Mouse (Mus musculus): ENCODE measurements around the gene AC109138.7. TPM values are rescaled to one million over a fixed set of nuclear protein-coding genes. Genes with fewer than 3 reads are reported as not detected.

AC109138.7 gene
- not detected in 2 replicates for polyA plus RNA-seq (2015; fragmentation: Nextera tagmentation; extraction: Ambion mirVana)

DNA sequence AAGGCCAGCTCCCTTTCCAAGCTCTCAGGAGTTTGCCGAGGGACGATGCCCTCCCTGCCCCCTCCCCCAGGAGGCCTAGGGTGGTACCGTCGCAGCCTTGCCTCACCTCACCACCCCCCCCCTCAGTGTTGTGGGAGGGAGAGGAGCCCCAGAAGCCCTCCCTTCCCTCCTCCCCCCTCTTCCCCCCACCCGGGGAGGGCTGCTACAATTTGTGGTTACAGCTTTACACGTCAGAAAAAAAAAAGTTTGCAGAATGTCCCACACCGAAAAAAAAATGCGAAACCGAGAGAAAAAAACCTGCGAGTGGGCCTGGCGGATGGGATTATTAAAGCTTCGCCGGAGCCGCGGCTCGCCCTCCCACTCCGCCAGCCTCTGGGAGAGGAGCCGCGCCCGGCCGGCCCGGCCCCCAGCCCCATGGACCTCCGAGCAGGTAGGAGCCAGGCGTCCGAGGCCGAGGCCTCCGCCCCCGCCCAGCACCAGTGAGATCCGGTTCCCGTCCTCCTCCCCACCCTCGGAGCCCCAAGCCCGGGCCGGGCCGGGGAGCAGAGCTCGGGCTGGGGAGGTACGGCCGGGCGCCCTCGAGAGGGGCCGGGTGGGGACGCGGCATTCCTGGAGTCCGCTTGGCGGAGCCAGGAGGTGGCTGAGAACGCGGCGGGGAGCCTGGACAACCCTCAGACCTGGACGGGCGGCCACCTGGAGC is at the start of gene AC109138.7, which contains the start of gene Clcf1:
TSS of gene AC109138.7 (plus strand) at position 287 of the 700 bp plus-strand sequence.
TSS of gene Clcf1 (plus strand) at position 168 of the 700 bp plus-strand sequence.
- peak within 1 kb of the TSS; percentile 51 for H3K4me3 ChIP-seq (replicated peaks)
- H3K9me3 ChIP-seq (replicated peaks) = no peaks in the 10 kb centered on the region
- H3K27ac ChIP-seq (replicated peaks) = 0 out of 2 replicates have a peak within 1 kb of the TSS, but pooled peaks have one; percentile 38
- under 1% methylated on average over 47 of the region's 49 CpGs for WGBS
- no peaks in the 10 kb centered on the region for H3K36me3 ChIP-seq
- peak within 1 kb of the TSS; percentile 96 for H3K4me2 ChIP-seq
- ATAC-seq (ENCODE audit: low FRiP score) = peak; percentile 23; the same call in 1 of the 2 replicates
- H3K4me1 ChIP-seq = peaks cover 37% of the 10 kb centered on the region
- peaks cover 63% of the 10 kb centered on the region for H3K27me3 ChIP-seq (replicated peaks)
- peak within 1 kb of the TSS; percentile 56 for H3K9ac ChIP-seq (replicated peaks)

GRCm38 (mm10) chr19:4164721-4165120 is 49.4 kb upstream of the AC109138.7 start:
- 74% methylated on average over 2 of the region's 2 CpGs for WGBS
- no peak overlapping the region for H3K4me3 ChIP-seq (replicated peaks)
- H3K9ac ChIP-seq (replicated peaks) = no peak overlapping the region
- peaks cover 26% of the 10 kb centered on the region for H3K4me1 ChIP-seq
- no peaks in the 10 kb centered on the region for H3K27me3 ChIP-seq (replicated peaks)
- no peak overlapping the region for H3K27ac ChIP-seq (replicated peaks)
- H3K4me2 ChIP-seq = no peak overlapping the region
- no peak for ATAC-seq (ENCODE audit: low FRiP score)
- no peaks in the 10 kb centered on the region for H3K9me3 ChIP-seq (replicated peaks)
- peaks cover 18% of the 10 kb centered on the region for H3K36me3 ChIP-seq

- H3K9me3 ChIP-seq (replicated peaks) = no peaks in the 10 kb centered on the region
- no peak overlapping the region for H3K4me2 ChIP-seq
- no peaks in the 10 kb centered on the region for H3K27me3 ChIP-seq (replicated peaks)
- no peaks in the 10 kb centered on the region for H3K36me3 ChIP-seq
- no peak for ATAC-seq (ENCODE audit: low FRiP score)
- no peak overlapping the region for H3K4me3 ChIP-seq (replicated peaks)
- no peak overlapping the region for H3K27ac ChIP-seq (replicated peaks)
- peaks cover 28% of the 10 kb centered on the region for H3K4me1 ChIP-seq
- 77% methylated on average over 9 of the region's 9 CpGs for WGBS
- no peak overlapping the region for H3K9ac ChIP-seq (replicated peaks)
Measured at GRCm38 (mm10) chr19:4166678-4167476, 47.3 kb upstream of the AC109138.7 start.

GRCm38 (mm10) chr19:4169378-4169784 is 44.8 kb upstream of the AC109138.7 start:
- Histone ChIP-seq H3K4me3 (replicated peaks) (peak overlapping the region; percentile 47), H3K9ac (replicated peaks) (peak overlapping the region; percentile 76), H3K27ac (replicated peaks) (peak overlapping the region; percentile 93), H3K27me3 (replicated peaks) (no peaks in the 10 kb centered on the region), H3K36me3 (no peaks in the 10 kb centered on the region), H3K4me2 (peak overlapping the region; percentile 89), H3K9me3 (replicated peaks) (no peaks in the 10 kb centered on the region), H3K4me1 (peaks cover 13% of the 10 kb centered on the region)
- under 1% methylated on average over 43 of the region's 43 CpGs for WGBS
- ATAC-seq (ENCODE audit: low FRiP score) = peak; percentile 95

- H3K27me3 ChIP-seq (replicated peaks) = no peaks in the 10 kb centered on the region
- WGBS = 7% methylated on average over 26 of the region's 27 CpGs
- H3K4me3 ChIP-seq (replicated peaks) = peak overlapping the region; percentile 47
- H3K27ac ChIP-seq (replicated peaks) = peak overlapping the region; percentile 93
- peak; percentile 53 for ATAC-seq (ENCODE audit: low FRiP score)
- peaks cover 13% of the 10 kb centered on the region for H3K4me1 ChIP-seq
- peak overlapping the region; percentile 89 for H3K4me2 ChIP-seq
- no peaks in the 10 kb centered on the region for H3K9me3 ChIP-seq (replicated peaks)
- no peaks in the 10 kb centered on the region for H3K36me3 ChIP-seq
- peak overlapping the region; percentile 76 for H3K9ac ChIP-seq (replicated peaks)
Measured at GRCm38 (mm10) chr19:4169810-4170209, 44.3 kb upstream of the AC109138.7 start.

- Histone ChIP-seq H3K4me3 (replicated peaks) (no peak overlapping the region), H3K4me1 (peaks cover 22% of the 10 kb centered on the region), H3K9ac (replicated peaks) (no peak overlapping the region), H3K27me3 (replicated peaks) (no peaks in the 10 kb centered on the region), H3K36me3 (no peaks in the 10 kb centered on the region), H3K4me2 (no peak overlapping the region), H3K9me3 (replicated peaks) (no peaks in the 10 kb centered on the region), H3K27ac (replicated peaks) (no peak overlapping the region)
- ATAC-seq (ENCODE audit: low FRiP score) = no peak
- 91% methylated on average over 10 of the region's 10 CpGs for WGBS
Measured at GRCm38 (mm10) chr19:4170723-4171392, 43.3 kb upstream of the AC109138.7 start.

GRCm38 (mm10) chr19:4171393-4172290 is 42.5 kb upstream of the AC109138.7 start:
- Histone ChIP-seq H3K9me3 (replicated peaks) (no peaks in the 10 kb centered on the region), H3K27me3 (replicated peaks) (no peaks in the 10 kb centered on the region), H3K36me3 (no peaks in the 10 kb centered on the region), H3K4me3 (replicated peaks) (no peak overlapping the region), H3K4me1 (peaks cover 25% of the 10 kb centered on the region), H3K27ac (replicated peaks) (no peak overlapping the region), H3K4me2 (no peak overlapping the region), H3K9ac (replicated peaks) (no peak overlapping the region)
- 65% methylated on average over 13 of the region's 13 CpGs for WGBS
- ATAC-seq (ENCODE audit: low FRiP score) = no peak

DNA sequence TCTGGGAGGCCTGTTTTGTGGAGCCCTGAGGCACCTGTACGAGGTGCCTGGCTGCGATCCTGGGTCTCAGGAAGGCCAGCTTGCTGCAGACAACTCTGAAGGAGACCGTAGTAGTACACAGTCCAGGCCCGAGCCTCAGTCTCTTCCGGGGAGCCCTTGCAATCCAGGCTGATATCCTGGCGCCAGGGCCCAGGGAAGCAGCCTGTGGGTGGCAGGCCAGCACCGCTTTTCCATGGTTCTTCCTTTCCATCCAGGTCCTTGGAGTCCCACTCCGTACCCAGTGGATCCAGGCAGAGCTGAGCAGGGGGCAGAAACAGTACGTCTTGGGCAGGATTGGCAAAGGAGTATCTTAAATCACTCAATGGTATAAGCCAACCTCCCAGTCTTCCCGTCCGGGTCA is 41.2 kb upstream of the AC109138.7 start:
- Histone ChIP-seq H3K4me1 (peaks cover 25% of the 10 kb centered on the region), H3K27ac (replicated peaks) (no peak overlapping the region), H3K27me3 (replicated peaks) (no peaks in the 10 kb centered on the region), H3K4me2 (no peak overlapping the region), H3K4me3 (replicated peaks) (no peak overlapping the region), H3K9me3 (replicated peaks) (no peaks in the 10 kb centered on the region), H3K36me3 (no peaks in the 10 kb centered on the region), H3K9ac (replicated peaks) (no peak overlapping the region)
- no peak for ATAC-seq (ENCODE audit: low FRiP score)
- WGBS = 53% methylated on average over 11 of the region's 11 CpGs

DNA sequence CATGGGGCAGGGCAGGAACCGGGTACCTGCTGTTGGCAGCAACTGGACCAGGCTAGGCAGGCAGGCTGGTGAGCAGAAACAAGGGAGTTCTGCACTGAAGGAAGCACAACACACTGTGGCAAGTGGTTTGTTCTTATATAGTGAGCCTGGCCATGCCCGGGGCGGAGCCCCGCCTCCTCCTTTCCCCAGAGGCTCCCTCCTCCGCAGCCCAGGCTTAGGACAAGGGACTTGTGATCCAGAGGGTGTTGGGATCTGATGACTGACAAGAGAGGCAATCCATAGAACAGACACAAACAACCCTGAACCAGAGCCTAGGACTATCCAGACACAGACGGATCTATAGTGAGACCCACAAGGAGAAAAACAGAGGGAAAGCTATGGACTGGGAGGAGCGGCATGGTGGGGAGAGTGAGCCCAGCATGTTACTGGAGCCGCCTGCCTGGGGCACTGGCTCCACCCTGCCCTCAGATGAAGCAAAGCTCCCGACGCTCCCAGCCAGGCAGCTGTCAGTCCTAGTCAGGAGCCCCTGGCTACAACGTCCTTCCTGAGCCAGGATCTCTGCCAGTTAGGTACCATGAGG is 38.7 kb upstream of the AC109138.7 start, which contains the start of gene Carns1:
TSS of gene Carns1 (minus strand) at position 112 of the 580 bp plus-strand sequence.
- H3K27me3 ChIP-seq (replicated peaks) = no peaks in the 10 kb centered on the region
- peaks cover 15% of the 10 kb centered on the region for H3K4me1 ChIP-seq
- H3K27ac ChIP-seq (replicated peaks) = no peak within 1 kb of the TSS
- H3K4me3 ChIP-seq (replicated peaks) = no peak within 1 kb of the TSS
- no peaks in the 10 kb centered on the region for H3K36me3 ChIP-seq
- H3K4me2 ChIP-seq = peak within 1 kb of the TSS; percentile 37
- no peaks in the 10 kb centered on the region for H3K9me3 ChIP-seq (replicated peaks)
- 6% methylated on average over 11 of the region's 11 CpGs for WGBS
- no peak for ATAC-seq (ENCODE audit: low FRiP score)
- H3K9ac ChIP-seq (replicated peaks) = no peak within 1 kb of the TSS

GRCm38 (mm10) chr19:4180411-4180810 is 33.7 kb upstream of the AC109138.7 start:
- Histone ChIP-seq H3K27me3 (replicated peaks) (no peaks in the 10 kb centered on the region), H3K36me3 (no peaks in the 10 kb centered on the region), H3K4me2 (no peak overlapping the region), H3K4me1 (peaks cover 18% of the 10 kb centered on the region), H3K9me3 (replicated peaks) (no peaks in the 10 kb centered on the region), H3K4me3 (replicated peaks) (no peak overlapping the region), H3K9ac (replicated peaks) (no peak overlapping the region), H3K27ac (replicated peaks) (no peak overlapping the region)
- no peak for ATAC-seq (ENCODE audit: low FRiP score)
- WGBS = 90% methylated on average over 7 of the region's 7 CpGs
